Mouse (Mus musculus) E14TG2a.4 (cell line): Measurements from ENCODE around the gene Foxs1.

Source experiments
- CTCF ChIP-seq: conservative IDR thresholded peaks from 2 replicates; pipeline ENCODE4 v1.5.1; 2014; ENCODE audit warnings: low read length
- NANOG ChIP-seq: IDR thresholded peaks from 2 replicates; pipeline ENCODE4 v1.6.1; 2014; ENCODE audit warnings: borderline replicate concordance, low read length, mixed read lengths

DNA sequence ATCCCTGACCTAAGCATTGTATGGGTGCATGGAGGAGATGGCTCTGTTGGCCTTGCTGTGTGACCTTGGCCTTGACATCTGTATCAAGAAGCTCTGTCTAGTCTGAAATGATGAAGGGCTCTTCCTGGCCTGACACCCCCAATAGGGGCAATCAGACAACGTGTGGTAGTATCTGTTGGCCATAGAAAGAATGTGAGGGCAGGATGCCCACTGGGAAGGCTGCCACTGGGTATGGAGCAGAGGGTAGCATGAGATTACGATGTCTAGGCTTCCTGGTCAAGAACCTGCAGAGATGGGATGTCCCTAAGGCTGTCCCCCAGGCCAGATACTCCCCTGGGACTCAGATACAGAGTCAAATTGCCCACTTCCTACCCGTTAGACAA, 4.0 kb downstream of the Foxs1 start:
- TF ChIP-seq CTCF (no peak), NANOG (no peak)
